Mouse (Mus musculus) effector memory CD4-positive, alpha-beta T cell, adult 7 months (primary cell): ENCODE data around the gene Rusc2. TPM values are rescaled to one million over a fixed set of nuclear protein-coding genes. Genes with fewer than 3 reads are reported as not detected.

Experiments
- polyA plus RNA-seq: library from polyadenylated mRNA; unstranded; fragments of 100-300 nt; shearing (Covaris generic); gene quantifications from one replicate; pipeline ENCODE4 v1.2.1, GENCODE M21; 2017

Rusc2 gene
- polyA plus RNA-seq = 1.3 TPM

GRCm38 (mm10) chr4:43381408-43382154, at the start of gene Rusc2:
Gene Rusc2, plus strand, starts transcription at chr4:43381979.

GRCm38 (mm10) chr4:43428946-43429345, 47.2 kb downstream of the Rusc2 start, which contains the start of gene Fam166b:
Gene Fam166b, minus strand, starts transcription at chr4:43429134.

GRCm38 (mm10) chr4:43441639-43442038, 59.9 kb downstream of the Rusc2 start, which contains the start of gene Tesk1:
Gene Tesk1, plus strand, starts transcription at chr4:43441939.

GRCm38 (mm10) chr4:43454041-43454836, 72.5 kb downstream of the Rusc2 start, which contains the start of gene Cd72:
Gene Cd72, minus strand, starts transcription at chr4:43454628.

Other genes with a start within 250 kb of the Rusc2 start
- gene Atp8b5, start 114.8 kb upstream of the Rusc2 start, polyA plus RNA-seq = 0.16 TPM
- gene Fam166b, start 47.2 kb downstream of the Rusc2 start, polyA plus RNA-seq = not detected
- gene Tesk1, start 60.0 kb downstream of the Rusc2 start, polyA plus RNA-seq = 76.2 TPM
- gene Cd72, start 72.6 kb downstream of the Rusc2 start, polyA plus RNA-seq = 22.2 TPM
- gene Sit1, start 101.8 kb downstream of the Rusc2 start, polyA plus RNA-seq = 259 TPM
- gene Ccdc107, start 110.9 kb downstream of the Rusc2 start, polyA plus RNA-seq = 75.2 TPM
- gene Arhgef39, start 117.7 kb downstream of the Rusc2 start, polyA plus RNA-seq = 11.4 TPM
- gene Car9, start 125.0 kb downstream of the Rusc2 start, polyA plus RNA-seq = 0.45 TPM
- gene Tpm2, start 141.8 kb downstream of the Rusc2 start, polyA plus RNA-seq = not detected
- 56.9 TPM for gene Creb3, start 180.4 kb downstream of the Rusc2 start, polyA plus RNA-seq
- gene Tln1, start 180.7 kb downstream of the Rusc2 start, polyA plus RNA-seq = 199 TPM
- 7.2 TPM for gene Rgp1, start 196.7 kb downstream of the Rusc2 start, polyA plus RNA-seq
- 26.1 TPM for gene Gba2, start 196.9 kb downstream of the Rusc2 start, polyA plus RNA-seq
- 2.8 TPM for gene Msmp, start 202.5 kb downstream of the Rusc2 start, polyA plus RNA-seq
- gene Npr2, start 250.0 kb downstream of the Rusc2 start, polyA plus RNA-seq = 0.13 TPM